Mouse (Mus musculus) olfactory bulb, adult 2 months (tissue): ENCODE data around the gene Tecpr1. TPM values are rescaled to one million over a fixed set of nuclear protein-coding genes. Genes with fewer than 3 reads are reported as not detected.

ENCODE experiments used
- H3K27ac ChIP-seq: fragments of 200-500 bp; 2 replicates; pipeline ENCODE4 v1.5.1; 2012; ENCODE audit warnings: low read depth, low read length; ENCODE audit not compliant: insufficient read depth
- H3K4me1 ChIP-seq: fragments of 200-500 bp; 2 replicates; pipeline ENCODE4 v1.6.1; 2012; ENCODE audit warnings: low read length; ENCODE audit not compliant: control insufficient read depth, insufficient read depth
- H3K4me3 ChIP-seq: fragments of 200-500 bp; 2 replicates; pipeline ENCODE4 v1.5.1; 2012; ENCODE audit warnings: mild to moderate bottlenecking, low read depth, low read length, moderate library complexity; ENCODE audit not compliant: insufficient read depth
- CTCF ChIP-seq: fragments of 200-500 bp; IDR thresholded peaks from 2 replicates; pipeline ENCODE4 v1.5.1; 2012; ENCODE audit warnings: low read depth, mild to moderate bottlenecking, low read length, moderate library complexity; ENCODE audit not compliant: insufficient read depth
- POLR2A ChIP-seq: fragments of 200-500 bp; IDR thresholded peaks from 2 replicates; pipeline ENCODE4 v1.6.1; 2012; ENCODE audit warnings: mild to moderate bottlenecking, low read depth, low read length, moderate library complexity; ENCODE audit not compliant: insufficient read depth
- WGBS: fragments of 180-500 bp; shearing (Covaris S2); methylation state at CpG from one replicate; pipeline ENCODE4 v1.1.7; 2018; 5-methylcytosine and 5-hydroxymethylcytosine counted together
- polyA plus RNA-seq: library from polyadenylated mRNA; stranded (reverse); fragments of >200 nt; gene quantifications from 2 replicates; pipeline ENCODE4 v1.2.4, GENCODE M21; 2012; ENCODE audit warnings: low replicate concordance; ENCODE audit not compliant: missing spikeins, insufficient read depth, insufficient read length

The Tecpr1 gene
- polyA plus RNA-seq, 1 experiment = 771 TPM

DNA sequence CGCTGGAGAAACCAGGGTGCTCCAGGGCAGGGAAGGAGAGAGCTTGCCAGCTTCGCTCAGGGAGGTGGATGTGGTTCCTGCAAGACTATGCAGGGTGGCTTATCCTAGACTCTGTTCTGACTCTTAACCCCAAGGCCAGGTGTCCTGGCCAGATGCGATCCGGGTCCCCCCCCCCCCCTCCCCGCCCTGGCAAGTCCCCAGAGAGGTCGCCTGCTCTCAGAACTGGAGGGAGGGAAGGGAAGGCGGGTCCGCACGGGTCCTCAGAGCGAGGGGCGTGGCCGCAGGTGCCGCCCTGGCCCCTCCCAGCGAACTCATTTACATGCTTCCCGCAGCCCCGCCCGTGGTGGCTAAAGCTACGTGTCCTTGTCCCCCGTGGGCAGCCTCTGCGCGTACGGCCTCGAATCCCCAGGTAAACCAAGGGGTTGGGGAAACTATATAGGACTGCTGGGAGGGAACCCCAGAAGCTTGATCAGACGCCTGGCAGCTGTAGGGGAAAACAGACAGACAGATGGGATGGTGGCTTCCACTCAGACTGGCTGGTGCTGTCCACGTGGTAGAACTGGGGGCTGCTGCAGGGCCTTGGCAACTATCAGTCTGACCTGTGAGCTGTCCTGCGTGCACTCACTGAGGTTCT, 33.3 kb downstream of the Tecpr1 start, which contains the start of gene Bhlha15:
TSS of gene Bhlha15 (plus strand) at position 337 of the 634 bp plus-strand sequence.
- Histone ChIP-seq H3K4me1 (peaks cover 8% of the 10 kb centered on the region), H3K4me3 (no peak within 1 kb of the TSS), H3K27ac (no peak within 1 kb of the TSS)
- no peak for TF ChIP-seq CTCF
- TF ChIP-seq POLR2A = no peak
- WGBS = 15% methylated on average over 26 of the region's 26 CpGs

DNA sequence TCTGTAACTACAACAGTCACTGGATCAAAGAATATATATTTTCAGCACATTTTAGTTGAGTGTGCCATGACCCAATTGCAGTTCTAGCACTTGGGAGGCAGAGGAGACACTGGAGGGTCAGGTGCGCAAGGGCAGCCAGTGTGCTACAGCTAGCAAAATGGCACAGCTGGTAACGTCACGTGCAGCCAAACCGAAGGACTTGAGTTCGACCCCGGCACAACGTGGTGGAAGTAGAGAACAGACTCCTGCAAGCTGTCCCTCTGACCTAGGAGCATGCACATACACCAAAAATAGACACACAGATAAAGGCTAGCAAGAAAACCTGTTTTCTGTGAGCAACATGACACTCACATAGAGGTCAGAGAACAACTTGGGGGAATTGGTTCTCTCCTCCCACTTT, 34.1 kb downstream of the Tecpr1 start:
- Histone ChIP-seq H3K4me3 (no peak overlapping the region), H3K27ac (no peak overlapping the region), H3K4me1 (peaks cover 8% of the 10 kb centered on the region)
- no peak for TF ChIP-seq CTCF
- TF ChIP-seq POLR2A = no peak
- 77% methylated on average over 7 of the region's 7 CpGs for WGBS

DNA sequence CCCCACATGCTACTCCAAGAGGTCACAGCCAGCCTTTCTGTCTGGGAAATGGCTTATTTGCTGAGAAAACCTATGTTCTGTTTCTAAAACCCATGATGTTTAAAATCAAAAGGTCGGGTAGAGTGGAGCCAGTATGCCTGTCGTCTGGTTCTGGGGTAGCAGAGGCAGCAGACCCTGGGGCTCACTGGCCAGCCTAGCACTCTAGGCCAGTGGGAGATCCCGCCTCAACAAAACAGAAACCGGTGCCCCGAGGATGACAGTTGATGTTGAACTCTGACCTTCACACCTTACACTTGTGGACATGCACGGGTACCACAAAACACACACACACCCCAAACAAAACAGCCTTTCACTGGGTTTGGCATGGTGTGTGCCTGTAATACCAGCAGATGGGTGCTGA, 35.0 kb downstream of the Tecpr1 start:
- peaks cover 8% of the 10 kb centered on the region for H3K4me1 ChIP-seq
- no peak overlapping the region for H3K27ac ChIP-seq
- WGBS = 90% methylated on average over 6 of the region's 6 CpGs
- H3K4me3 ChIP-seq = no peak overlapping the region
- TF ChIP-seq POLR2A = no peak
- no peak for TF ChIP-seq CTCF

DNA sequence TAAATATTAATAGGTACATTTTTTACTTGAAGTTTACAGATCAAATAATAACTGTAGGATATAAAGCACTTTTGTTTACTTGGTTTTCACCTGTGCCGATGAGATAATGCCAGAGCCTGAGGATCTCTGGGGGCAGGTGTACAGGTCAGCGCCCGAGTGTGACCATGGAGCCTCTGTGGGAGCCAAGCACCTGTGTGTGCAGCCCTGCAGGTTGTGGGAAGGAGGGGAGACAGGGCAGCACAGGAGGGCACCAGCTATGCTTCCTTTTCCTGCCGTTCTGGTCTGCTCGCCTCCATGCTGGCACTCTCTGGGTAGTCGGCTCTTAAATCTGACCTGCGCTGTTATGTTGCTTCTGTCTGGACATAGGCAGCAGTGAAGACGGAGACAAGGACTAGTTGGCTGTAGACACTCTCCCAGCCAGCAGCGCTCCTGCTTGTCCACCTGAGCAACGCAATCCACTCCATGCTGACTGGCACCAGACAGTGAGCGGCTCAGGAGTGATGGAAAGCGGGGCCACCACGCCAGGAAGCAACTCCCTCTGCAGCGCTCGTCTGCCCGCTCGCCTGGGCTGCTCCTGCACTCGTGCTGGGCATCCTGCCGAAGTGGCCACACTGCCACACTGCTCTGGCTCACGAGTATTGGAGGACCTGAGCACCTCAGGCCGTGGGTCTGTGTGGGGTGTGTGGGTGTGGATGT, 38.9 kb downstream of the Tecpr1 start:
- TF ChIP-seq CTCF (no peak), POLR2A (no peak)
- no peak overlapping the region for H3K27ac ChIP-seq
- 89% methylated on average over 21 of the region's 21 CpGs for WGBS

DNA sequence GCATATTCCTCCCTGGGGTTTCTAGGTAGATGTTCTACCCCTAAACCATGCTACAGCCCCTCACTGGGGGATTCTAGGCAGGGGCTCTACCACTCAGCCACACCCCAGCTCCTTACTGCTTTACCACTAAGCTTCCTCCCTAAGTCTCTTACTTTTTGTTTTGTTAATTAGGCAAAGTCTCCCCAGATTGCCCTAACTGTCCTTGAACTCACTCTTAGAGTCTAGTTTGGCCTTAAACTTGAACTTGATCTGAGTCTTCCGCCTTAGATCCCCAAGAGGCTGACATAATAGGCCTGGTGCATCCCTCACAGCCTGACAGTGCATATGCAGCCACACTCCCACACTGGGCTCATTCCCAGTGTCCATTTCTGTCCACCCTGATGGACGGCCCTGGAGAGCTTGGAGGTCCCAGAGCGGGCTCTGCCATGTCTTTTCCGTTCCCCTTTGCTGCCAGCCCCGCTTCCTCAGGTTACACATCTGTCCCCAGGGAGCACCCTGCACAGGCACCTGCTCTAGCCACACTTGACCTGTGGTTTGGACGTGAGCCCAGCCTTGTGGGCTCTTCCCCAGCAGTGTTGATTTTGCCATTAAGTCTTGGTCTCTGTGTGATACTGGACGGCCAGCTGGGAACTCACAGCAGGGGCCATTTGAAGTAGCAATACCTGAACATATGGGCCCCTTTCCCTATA, 39.6 kb downstream of the Tecpr1 start:
- 81% methylated on average over 7 of the region's 7 CpGs for WGBS
- TF ChIP-seq POLR2A (no peak), CTCF (no peak)
- H3K4me1 ChIP-seq = peaks cover 3% of the 10 kb centered on the region
- H3K27ac ChIP-seq = no peak overlapping the region
- H3K4me3 ChIP-seq = no peak overlapping the region

More for the DNA sequence above, 38.9 kb downstream of the Tecpr1 start:
- H3K4me1 ChIP-seq = peaks cover 3% of the 10 kb centered on the region
- no peak overlapping the region for H3K4me3 ChIP-seq

DNA sequence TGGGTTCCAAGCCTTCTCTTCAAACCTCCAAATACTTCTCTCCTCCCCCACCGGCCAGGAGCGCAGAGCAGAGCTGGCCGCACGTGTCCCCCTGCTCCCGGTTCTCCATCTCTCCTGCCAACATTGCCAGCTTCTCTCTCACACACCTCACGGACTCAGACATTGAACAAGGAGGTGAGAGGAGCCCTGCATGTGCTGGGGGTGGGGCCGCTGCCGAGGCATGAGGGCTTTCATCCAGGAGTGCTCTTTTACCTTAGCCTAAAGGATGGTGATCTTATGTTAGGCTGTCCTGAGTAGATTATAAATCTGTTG, 40.2 kb downstream of the Tecpr1 start:
- TF ChIP-seq CTCF (no peak), POLR2A (no peak)
- Histone ChIP-seq H3K4me1 (peaks cover 4% of the 10 kb centered on the region), H3K27ac (no peak overlapping the region), H3K4me3 (no peak overlapping the region)
- WGBS = 86% methylated on average over 8 of the region's 8 CpGs

DNA sequence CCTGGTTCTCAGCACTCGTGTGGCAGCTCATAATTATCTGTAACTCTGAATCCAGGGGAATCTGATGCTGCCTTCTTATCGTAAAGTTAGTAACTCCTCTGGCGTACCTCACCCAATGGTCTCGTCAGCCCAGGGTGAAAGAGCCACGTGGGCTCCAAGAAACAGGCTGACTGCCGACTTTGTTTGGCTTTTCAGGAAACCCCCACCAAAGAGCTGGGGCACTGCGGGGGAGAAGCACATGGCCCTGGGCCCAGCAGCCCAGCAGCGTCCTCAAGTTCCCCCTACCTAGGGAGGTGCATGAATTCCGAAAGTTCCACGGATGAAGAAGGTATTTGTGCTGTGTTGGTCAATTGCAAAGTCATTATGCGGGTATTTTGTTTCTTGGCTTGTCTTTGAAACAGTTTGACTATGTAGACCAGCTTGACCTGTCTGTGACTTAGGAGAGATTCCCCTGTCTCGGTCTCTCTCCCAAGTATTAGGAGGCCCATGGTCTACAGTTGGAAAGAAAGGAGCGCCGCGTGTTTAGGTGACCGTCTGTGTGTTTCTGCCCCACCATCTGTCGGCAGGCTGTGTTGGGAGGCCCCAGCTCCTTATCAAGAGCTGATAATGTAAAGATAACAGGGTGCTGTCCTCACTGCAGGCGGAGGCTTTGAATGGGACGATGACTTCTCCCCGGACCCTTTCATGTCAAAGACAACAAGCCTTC, 40.7 kb downstream of the Tecpr1 start:
- Histone ChIP-seq H3K4me3 (no peak overlapping the region), H3K4me1 (peaks cover 5% of the 10 kb centered on the region), H3K27ac (no peak overlapping the region)
- TF ChIP-seq CTCF = no peak
- no peak for TF ChIP-seq POLR2A
- 70% methylated on average over 20 of the region's 20 CpGs for WGBS

DNA sequence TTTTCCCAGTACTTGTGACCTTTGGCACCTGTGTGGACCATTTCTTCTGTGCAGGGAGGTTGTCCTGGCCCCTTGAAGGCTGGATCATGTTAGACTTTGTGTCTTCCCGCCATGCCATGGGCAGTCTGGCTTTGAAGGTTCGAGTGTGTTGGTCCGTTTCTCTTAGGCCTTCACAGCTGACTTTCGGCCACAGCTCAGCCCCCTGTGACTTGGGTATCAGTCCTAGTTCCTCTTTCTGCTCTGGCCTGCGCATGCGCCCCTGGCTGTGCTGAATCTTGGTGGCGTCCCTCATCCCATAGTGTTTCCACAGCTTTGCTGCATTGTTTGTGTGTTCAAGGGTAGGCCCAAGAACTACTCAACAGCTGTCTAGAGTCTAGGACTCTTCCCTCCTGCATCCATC, 42.2 kb downstream of the Tecpr1 start:
- Histone ChIP-seq H3K4me1 (peaks cover 5% of the 10 kb centered on the region), H3K4me3 (no peak overlapping the region), H3K27ac (no peak overlapping the region)
- no peak for TF ChIP-seq CTCF
- no peak for TF ChIP-seq POLR2A
- 93% methylated on average over 7 of the region's 7 CpGs for WGBS
